Mouse (Mus musculus): ENCODE measurements around the gene Stx8. TPM values are rescaled to one million over a fixed set of nuclear protein-coding genes. Genes with fewer than 3 reads are reported as not detected.

The Stx8 gene
- polyA plus RNA-seq, 1 experiment from 2014 or later = 59.2 TPM

- Histone ChIP-seq H3K36me3 (ENCODE audit: control insufficient read depth, insufficient read depth, low read length) (no peaks in the 10 kb centered on the region; the same call in 1 of the 2 replicates), H3K9me3 (replicated peaks; ENCODE audit: control insufficient read depth, low read length) (no peaks in the 10 kb centered on the region), H3K9ac (ENCODE audit: low read depth, low read length) (no peak overlapping the region), H3K4me2 (no peak overlapping the region), H3K27me3 (ENCODE audit: control insufficient read depth, insufficient read depth, low read length) (no peaks in the 10 kb centered on the region), H3K4me1 (ENCODE audit: control insufficient read depth, insufficient read depth, low read length) (no peaks in the 10 kb centered on the region), H3K4me3 (ENCODE audit: low read depth, low read length) (no peak overlapping the region), H3K27ac (ENCODE audit: low read depth, low read length) (no peak overlapping the region)
- 85% methylated on average over 5 of the region's 5 CpGs for WGBS (ENCODE audit: insufficient replicate concordance)
- ATAC-seq (replicated peaks; ENCODE audit: insufficient number of reproducible peaks, low FRiP score, low TSS enrichment) = no peak
Observed at GRCm38 (mm10) chr11:68164408-68164807, 198.4 kb downstream of the Stx8 start.

GRCm38 (mm10) chr11:68168427-68168826 lies 202.4 kb downstream of the Stx8 start:
- Histone ChIP-seq H3K4me1 (ENCODE audit: control insufficient read depth, insufficient read depth, low read length) (no peaks in the 10 kb centered on the region; the same call in 1 of the 2 replicates), H3K4me3 (ENCODE audit: low read depth, low read length) (no peak overlapping the region), H3K27me3 (ENCODE audit: control insufficient read depth, insufficient read depth, low read length) (no peaks in the 10 kb centered on the region), H3K4me2 (no peak overlapping the region), H3K9ac (ENCODE audit: low read depth, low read length) (no peak overlapping the region), H3K36me3 (ENCODE audit: control insufficient read depth, insufficient read depth, low read length) (no peaks in the 10 kb centered on the region), H3K27ac (ENCODE audit: low read depth, low read length) (no peak overlapping the region), H3K9me3 (replicated peaks; ENCODE audit: control insufficient read depth, low read length) (no peaks in the 10 kb centered on the region)
- no peak for ATAC-seq (replicated peaks; ENCODE audit: insufficient number of reproducible peaks, low FRiP score, low TSS enrichment)
- WGBS (ENCODE audit: insufficient replicate concordance) = 79% methylated on average over 4 of the region's 4 CpGs

- Histone ChIP-seq H3K4me3 (ENCODE audit: low read depth, low read length) (no peak overlapping the region), H3K4me1 (ENCODE audit: control insufficient read depth, insufficient read depth, low read length) (no peaks in the 10 kb centered on the region; the same call in 1 of the 2 replicates)
Observed at GRCm38 (mm10) chr11:68171973-68172647, 206.1 kb downstream of the Stx8 start.

GRCm38 (mm10) chr11:68172648-68173045 lies 206.7 kb downstream of the Stx8 start:
- H3K27me3 ChIP-seq (ENCODE audit: control insufficient read depth, insufficient read depth, low read length) = no peaks in the 10 kb centered on the region
- H3K4me2 ChIP-seq = no peak overlapping the region
- no peak overlapping the region for H3K27ac ChIP-seq (ENCODE audit: low read depth, low read length)
- 74% methylated on average over 4 of the region's 4 CpGs for WGBS (ENCODE audit: insufficient replicate concordance)
- H3K4me1 ChIP-seq (ENCODE audit: control insufficient read depth, insufficient read depth, low read length) = no peaks in the 10 kb centered on the region; the same call in 1 of the 2 replicates
- H3K36me3 ChIP-seq (ENCODE audit: control insufficient read depth, insufficient read depth, low read length) = no peaks in the 10 kb centered on the region
- ATAC-seq (replicated peaks; ENCODE audit: insufficient number of reproducible peaks, low FRiP score, low TSS enrichment) = no peak
- H3K9me3 ChIP-seq (replicated peaks; ENCODE audit: control insufficient read depth, low read length) = no peaks in the 10 kb centered on the region
- H3K9ac ChIP-seq (ENCODE audit: low read depth, low read length) = no peak overlapping the region
- H3K4me3 ChIP-seq (ENCODE audit: low read depth, low read length) = no peak overlapping the region

More at GRCm38 (mm10) chr11:68171973-68172647, 206.1 kb downstream of the Stx8 start:
- Histone ChIP-seq H3K36me3 (ENCODE audit: control insufficient read depth, insufficient read depth, low read length) (no peaks in the 10 kb centered on the region), H3K4me2 (no peak overlapping the region), H3K27me3 (ENCODE audit: control insufficient read depth, insufficient read depth, low read length) (no peaks in the 10 kb centered on the region), H3K27ac (ENCODE audit: low read depth, low read length) (no peak overlapping the region), H3K9me3 (replicated peaks; ENCODE audit: control insufficient read depth, low read length) (no peaks in the 10 kb centered on the region), H3K9ac (ENCODE audit: low read depth, low read length) (no peak overlapping the region)
- ATAC-seq (replicated peaks; ENCODE audit: insufficient number of reproducible peaks, low FRiP score, low TSS enrichment) = no peak
- 80% methylated on average over 7 of the region's 7 CpGs for WGBS (ENCODE audit: insufficient replicate concordance)

- Histone ChIP-seq H3K27me3 (ENCODE audit: control insufficient read depth, insufficient read depth, low read length) (no peaks in the 10 kb centered on the region), H3K9me3 (replicated peaks; ENCODE audit: control insufficient read depth, low read length) (no peaks in the 10 kb centered on the region), H3K27ac (ENCODE audit: low read depth, low read length) (no peak overlapping the region), H3K4me1 (ENCODE audit: control insufficient read depth, insufficient read depth, low read length) (no peaks in the 10 kb centered on the region; the same call in 1 of the 2 replicates), H3K9ac (ENCODE audit: low read depth, low read length) (no peak overlapping the region), H3K36me3 (ENCODE audit: control insufficient read depth, insufficient read depth, low read length) (no peaks in the 10 kb centered on the region), H3K4me2 (no peak overlapping the region), H3K4me3 (ENCODE audit: low read depth, low read length) (no peak overlapping the region)
- no peak for ATAC-seq (replicated peaks; ENCODE audit: insufficient number of reproducible peaks, low FRiP score, low TSS enrichment)
- 64% methylated on average over 4 of the region's 4 CpGs for WGBS (ENCODE audit: insufficient replicate concordance)
Observed at GRCm38 (mm10) chr11:68176550-68176949, 210.6 kb downstream of the Stx8 start.

- no peaks in the 10 kb centered on the region for H3K9me3 ChIP-seq (replicated peaks; ENCODE audit: control insufficient read depth, low read length)
- ATAC-seq (replicated peaks; ENCODE audit: insufficient number of reproducible peaks, low FRiP score, low TSS enrichment) = no peak
- 76% methylated on average over 7 of the region's 7 CpGs for WGBS (ENCODE audit: insufficient replicate concordance)
- no peaks in the 10 kb centered on the region for H3K36me3 ChIP-seq (ENCODE audit: control insufficient read depth, insufficient read depth, low read length)
- no peak overlapping the region for H3K4me3 ChIP-seq (ENCODE audit: low read depth, low read length)
- H3K27ac ChIP-seq (ENCODE audit: low read depth, low read length) = no peak overlapping the region
- no peaks in the 10 kb centered on the region for H3K4me1 ChIP-seq (ENCODE audit: control insufficient read depth, insufficient read depth, low read length)
- H3K9ac ChIP-seq (ENCODE audit: low read depth, low read length) = no peak overlapping the region
- no peak overlapping the region for H3K4me2 ChIP-seq
- H3K27me3 ChIP-seq (ENCODE audit: control insufficient read depth, insufficient read depth, low read length) = no peaks in the 10 kb centered on the region
Observed at GRCm38 (mm10) chr11:68177415-68177814, 211.4 kb downstream of the Stx8 start.

- Histone ChIP-seq H3K4me1 (ENCODE audit: control insufficient read depth, insufficient read depth, low read length) (peaks cover 9% of the 10 kb centered on the region), H3K4me2 (no peak overlapping the region), H3K9me3 (replicated peaks; ENCODE audit: control insufficient read depth, low read length) (no peaks in the 10 kb centered on the region), H3K4me3 (ENCODE audit: low read depth, low read length) (no peak overlapping the region), H3K27me3 (ENCODE audit: control insufficient read depth, insufficient read depth, low read length) (no peaks in the 10 kb centered on the region), H3K9ac (ENCODE audit: low read depth, low read length) (no peak overlapping the region), H3K36me3 (ENCODE audit: control insufficient read depth, insufficient read depth, low read length) (no peaks in the 10 kb centered on the region), H3K27ac (ENCODE audit: low read depth, low read length) (no peak overlapping the region)
- 91% methylated on average over 3 of the region's 3 CpGs for WGBS (ENCODE audit: insufficient replicate concordance)
- ATAC-seq (replicated peaks; ENCODE audit: insufficient number of reproducible peaks, low FRiP score, low TSS enrichment) = no peak
Observed at GRCm38 (mm10) chr11:68185647-68186046, 219.7 kb downstream of the Stx8 start.

GRCm38 (mm10) chr11:68187242-68187641 lies 221.2 kb downstream of the Stx8 start:
- no peak for ATAC-seq (replicated peaks; ENCODE audit: insufficient number of reproducible peaks, low FRiP score, low TSS enrichment)
- Histone ChIP-seq H3K27ac (ENCODE audit: low read depth, low read length) (no peak overlapping the region), H3K4me1 (ENCODE audit: control insufficient read depth, insufficient read depth, low read length) (peaks cover 9% of the 10 kb centered on the region), H3K36me3 (ENCODE audit: control insufficient read depth, insufficient read depth, low read length) (no peaks in the 10 kb centered on the region), H3K27me3 (ENCODE audit: control insufficient read depth, insufficient read depth, low read length) (no peaks in the 10 kb centered on the region), H3K4me2 (no peak overlapping the region), H3K9me3 (replicated peaks; ENCODE audit: control insufficient read depth, low read length) (no peaks in the 10 kb centered on the region), H3K9ac (ENCODE audit: low read depth, low read length) (no peak overlapping the region), H3K4me3 (ENCODE audit: low read depth, low read length) (no peak overlapping the region)
- WGBS (ENCODE audit: insufficient replicate concordance) = 74% methylated on average over 8 of the region's 8 CpGs

GRCm38 (mm10) chr11:68188695-68189201 lies 222.8 kb downstream of the Stx8 start:
- Histone ChIP-seq H3K27ac (ENCODE audit: low read depth, low read length) (peak overlapping the region; percentile 57; the same call in 1 of the 2 replicates), H3K4me3 (ENCODE audit: low read depth, low read length) (no peak overlapping the region), H3K4me1 (ENCODE audit: control insufficient read depth, insufficient read depth, low read length) (peaks cover 9% of the 10 kb centered on the region), H3K36me3 (ENCODE audit: control insufficient read depth, insufficient read depth, low read length) (no peaks in the 10 kb centered on the region), H3K27me3 (ENCODE audit: control insufficient read depth, insufficient read depth, low read length) (no peaks in the 10 kb centered on the region), H3K9ac (ENCODE audit: low read depth, low read length) (no peak overlapping the region), H3K9me3 (replicated peaks; ENCODE audit: control insufficient read depth, low read length) (no peaks in the 10 kb centered on the region), H3K4me2 (no peak overlapping the region)
- WGBS (ENCODE audit: insufficient replicate concordance) = 60% methylated on average over 12 of the region's 12 CpGs
- no peak for ATAC-seq (replicated peaks; ENCODE audit: insufficient number of reproducible peaks, low FRiP score, low TSS enrichment)

Data from heart, embryonic 11.5 days (tissue).